Mouse (Mus musculus) fibroblast of lung, adult 2 months (primary cell): ENCODE measurements at regions not wholly inside any gene's neighbourhood (a gene's known extent, or its start where the extent isn't known, plus 50 kb on each side); places are given as distances from the start of the nearest gene placed in this dataset.

Experiments used
- DNase-seq: peaks from one replicate; pipeline ENCODE4 v3.0.0-alpha.2; 2011; ENCODE audit warnings: low read depth

GRCm38 (mm10) chr12:35623484-35623883 is 88.6 kb upstream of the Ahr start:
- no peak for DNase-seq

GRCm38 (mm10) chr12:35614885-35615284 is 80.0 kb upstream of the Ahr start:
- DNase-seq = no peak

GRCm38 (mm10) chr12:35607652-35608051 is 72.8 kb upstream of the Ahr start:
- no peak for DNase-seq

GRCm38 (mm10) chr12:35603742-35604141 is 68.9 kb upstream of the Ahr start:
- no peak for DNase-seq

GRCm38 (mm10) chr12:35602589-35602988 is 67.8 kb upstream of the Ahr start:
- no peak for DNase-seq

GRCm38 (mm10) chr12:35598298-35598697 is 63.5 kb upstream of the Ahr start:
- DNase-seq = no peak

GRCm38 (mm10) chr12:35592866-35593265 is 58.0 kb upstream of the Ahr start:
- no peak for DNase-seq
